Mouse (Mus musculus): ENCODE measurements around the gene Pelo. TPM values are rescaled to one million over a fixed set of nuclear protein-coding genes. Genes with fewer than 3 reads are reported as not detected.

Gene Pelo
- polyA plus RNA-seq, 1 experiment from 2014 or later: 6.6 TPM

- Histone ChIP-seq H3K27me3 (ENCODE audit: control insufficient read depth, insufficient read depth, low read length) (no peaks in the 10 kb centered on the region), H3K4me3 (replicated peaks; ENCODE audit: low read length) (no peak overlapping the region), H3K27ac (no peak overlapping the region), H3K4me2 (replicated peaks) (no peak overlapping the region), H3K9ac (no peak overlapping the region), H3K9me3 (ENCODE audit: control insufficient read depth, low read length) (no peaks in the 10 kb centered on the region), H3K36me3 (replicated peaks; ENCODE audit: control insufficient read depth, insufficient read depth) (no peaks in the 10 kb centered on the region), H3K4me1 (replicated peaks; ENCODE audit: control insufficient read depth, insufficient read depth, low read length) (no peaks in the 10 kb centered on the region)
- 94% methylated on average over 1 of the region's 1 CpGs for WGBS
- DNase-seq (ENCODE audit: low spot score): no peak
- no peak for ATAC-seq (ENCODE audit: low FRiP score)
These were observed 34.5 kb upstream of the Pelo start for GRCm38 (mm10) chr13:115124521-115124920.

GRCm38 (mm10) chr13:115118756-115119155 is 28.8 kb upstream of the Pelo start:
- no peak overlapping the region for H3K9ac ChIP-seq
- H3K27me3 ChIP-seq (ENCODE audit: control insufficient read depth, insufficient read depth, low read length): no peaks in the 10 kb centered on the region
- no peak overlapping the region for H3K4me3 ChIP-seq (replicated peaks; ENCODE audit: low read length)
- H3K9me3 ChIP-seq (ENCODE audit: control insufficient read depth, low read length): no peaks in the 10 kb centered on the region
- 53% methylated on average over 5 of the region's 5 CpGs for WGBS
- H3K36me3 ChIP-seq (replicated peaks; ENCODE audit: control insufficient read depth, insufficient read depth): no peaks in the 10 kb centered on the region
- H3K4me1 ChIP-seq (replicated peaks; ENCODE audit: control insufficient read depth, insufficient read depth, low read length): no peaks in the 10 kb centered on the region
- ATAC-seq (ENCODE audit: low FRiP score) (no peak), DNase-seq (ENCODE audit: low spot score) (no peak)
- H3K27ac ChIP-seq: no peak overlapping the region
- H3K4me2 ChIP-seq (replicated peaks): no peak overlapping the region

- H3K4me2 ChIP-seq (replicated peaks): no peak overlapping the region
- H3K4me1 ChIP-seq (replicated peaks; ENCODE audit: control insufficient read depth, insufficient read depth, low read length): no peaks in the 10 kb centered on the region
- no peak for DNase-seq (ENCODE audit: low spot score)
- H3K36me3 ChIP-seq (replicated peaks; ENCODE audit: control insufficient read depth, insufficient read depth): no peaks in the 10 kb centered on the region
- H3K9me3 ChIP-seq (ENCODE audit: control insufficient read depth, low read length): no peaks in the 10 kb centered on the region
- no peaks in the 10 kb centered on the region for H3K27me3 ChIP-seq (ENCODE audit: control insufficient read depth, insufficient read depth, low read length)
- no peak for ATAC-seq (ENCODE audit: low FRiP score)
- no peak overlapping the region for H3K4me3 ChIP-seq (replicated peaks; ENCODE audit: low read length)
- H3K27ac ChIP-seq: no peak overlapping the region
- no peak overlapping the region for H3K9ac ChIP-seq
- WGBS: 86% methylated on average over 3 of the region's 3 CpGs
These were observed 28.2 kb upstream of the Pelo start for GRCm38 (mm10) chr13:115118195-115118594.

GRCm38 (mm10) chr13:115116930-115117621 is 27.1 kb upstream of the Pelo start:
- Histone ChIP-seq H3K27me3 (ENCODE audit: control insufficient read depth, insufficient read depth, low read length) (no peaks in the 10 kb centered on the region), H3K36me3 (replicated peaks; ENCODE audit: control insufficient read depth, insufficient read depth) (no peaks in the 10 kb centered on the region), H3K4me1 (replicated peaks; ENCODE audit: control insufficient read depth, insufficient read depth, low read length) (no peaks in the 10 kb centered on the region), H3K9me3 (ENCODE audit: control insufficient read depth, low read length) (no peaks in the 10 kb centered on the region), H3K4me3 (replicated peaks; ENCODE audit: low read length) (no peak overlapping the region), H3K4me2 (replicated peaks) (no peak overlapping the region), H3K9ac (no peak overlapping the region), H3K27ac (no peak overlapping the region)
- ATAC-seq (ENCODE audit: low FRiP score) (no peak), DNase-seq (ENCODE audit: low spot score) (no peak)
- 96% methylated on average over 3 of the region's 3 CpGs for WGBS

- Histone ChIP-seq H3K36me3 (replicated peaks; ENCODE audit: control insufficient read depth, insufficient read depth) (no peaks in the 10 kb centered on the region), H3K9me3 (ENCODE audit: control insufficient read depth, low read length) (no peaks in the 10 kb centered on the region), H3K4me1 (replicated peaks; ENCODE audit: control insufficient read depth, insufficient read depth, low read length) (no peaks in the 10 kb centered on the region), H3K27ac (no peak overlapping the region), H3K27me3 (ENCODE audit: control insufficient read depth, insufficient read depth, low read length) (no peaks in the 10 kb centered on the region), H3K9ac (no peak overlapping the region), H3K4me2 (replicated peaks) (no peak overlapping the region), H3K4me3 (replicated peaks; ENCODE audit: low read length) (no peak overlapping the region)
- ATAC-seq (ENCODE audit: low FRiP score) (no peak), DNase-seq (ENCODE audit: low spot score) (no peak)
- WGBS: 79% methylated on average over 4 of the region's 4 CpGs
These were observed 19.6 kb upstream of the Pelo start for GRCm38 (mm10) chr13:115109628-115110027.

- no peaks in the 10 kb centered on the region for H3K27me3 ChIP-seq (ENCODE audit: control insufficient read depth, insufficient read depth, low read length)
- H3K9me3 ChIP-seq (ENCODE audit: control insufficient read depth, low read length): 0 out of 2 replicates have a peak, but pooled peaks cover 3% of the 10 kb centered on the region
- no peak overlapping the region for H3K4me3 ChIP-seq (replicated peaks; ENCODE audit: low read length)
- 89% methylated on average over 8 of the region's 8 CpGs for WGBS
- no peak for DNase-seq (ENCODE audit: low spot score)
- H3K4me2 ChIP-seq (replicated peaks): no peak overlapping the region
- no peak overlapping the region for H3K9ac ChIP-seq
- H3K27ac ChIP-seq: no peak overlapping the region
- H3K36me3 ChIP-seq (replicated peaks; ENCODE audit: control insufficient read depth, insufficient read depth): no peaks in the 10 kb centered on the region
- ATAC-seq (ENCODE audit: low FRiP score): no peak
- H3K4me1 ChIP-seq (replicated peaks; ENCODE audit: control insufficient read depth, insufficient read depth, low read length): no peaks in the 10 kb centered on the region
These were observed 17.4 kb upstream of the Pelo start for GRCm38 (mm10) chr13:115107436-115107835.

GRCm38 (mm10) chr13:115106183-115106582 is 16.2 kb upstream of the Pelo start:
- Histone ChIP-seq H3K36me3 (replicated peaks; ENCODE audit: control insufficient read depth, insufficient read depth) (no peaks in the 10 kb centered on the region), H3K27ac (no peak overlapping the region), H3K4me3 (replicated peaks; ENCODE audit: low read length) (no peak overlapping the region), H3K9me3 (ENCODE audit: control insufficient read depth, low read length) (0 out of 2 replicates have a peak, but pooled peaks cover 3% of the 10 kb centered on the region), H3K4me2 (replicated peaks) (no peak overlapping the region), H3K4me1 (replicated peaks; ENCODE audit: control insufficient read depth, insufficient read depth, low read length) (peaks cover 5% of the 10 kb centered on the region; the same call in 1 of the 2 replicates), H3K9ac (no peak overlapping the region), H3K27me3 (ENCODE audit: control insufficient read depth, insufficient read depth, low read length) (peaks cover 4% of the 10 kb centered on the region)
- ATAC-seq (ENCODE audit: low FRiP score): no peak
- WGBS: 89% methylated on average over 10 of the region's 10 CpGs
- DNase-seq (ENCODE audit: low spot score): no peak

GRCm38 (mm10) chr13:115102754-115103153 is 12.8 kb upstream of the Pelo start:
- Histone ChIP-seq H3K4me2 (replicated peaks) (no peak overlapping the region), H3K4me3 (replicated peaks; ENCODE audit: low read length) (no peak overlapping the region), H3K27me3 (ENCODE audit: control insufficient read depth, insufficient read depth, low read length) (peaks cover 20% of the 10 kb centered on the region), H3K9ac (no peak overlapping the region), H3K36me3 (replicated peaks; ENCODE audit: control insufficient read depth, insufficient read depth) (no peaks in the 10 kb centered on the region), H3K9me3 (ENCODE audit: control insufficient read depth, low read length) (0 out of 2 replicates have a peak, but pooled peaks cover 3% of the 10 kb centered on the region), H3K4me1 (replicated peaks; ENCODE audit: control insufficient read depth, insufficient read depth, low read length) (peaks cover 7% of the 10 kb centered on the region; the same call in 1 of the 2 replicates), H3K27ac (no peak overlapping the region)
- no peak for ATAC-seq (ENCODE audit: low FRiP score)
- 93% methylated on average over 2 of the region's 2 CpGs for WGBS
- no peak for DNase-seq (ENCODE audit: low spot score)

GRCm38 (mm10) chr13:115101355-115102191 is 11.6 kb upstream of the Pelo start, which contains the start of the genes Gm49395 and Itga1:
Gene Gm49395, minus strand, starts transcription at chr13:115101921.
Gene Itga1, minus strand, starts transcription at chr13:115101964.
- under 1% methylated on average over 39 of the region's 39 CpGs for WGBS
- Histone ChIP-seq H3K9me3 (ENCODE audit: control insufficient read depth, low read length) (0 out of 2 replicates have a peak, but pooled peaks cover 3% of the 10 kb centered on the region), H3K27me3 (ENCODE audit: control insufficient read depth, insufficient read depth, low read length) (peaks cover 20% of the 10 kb centered on the region), H3K9ac (peak within 1 kb of the TSS; percentile 54), H3K4me1 (replicated peaks; ENCODE audit: control insufficient read depth, insufficient read depth, low read length) (peaks cover 7% of the 10 kb centered on the region; the same call in 1 of the 2 replicates), H3K36me3 (replicated peaks; ENCODE audit: control insufficient read depth, insufficient read depth) (no peaks in the 10 kb centered on the region), H3K27ac (no peak within 1 kb of the TSS), H3K4me2 (replicated peaks) (peak within 1 kb of the TSS; percentile 92), H3K4me3 (replicated peaks; ENCODE audit: low read length) (peak within 1 kb of the TSS; percentile 46)
- DNase-seq (ENCODE audit: low spot score) (peak; percentile 45), ATAC-seq (ENCODE audit: low FRiP score) (peak; percentile 69)

Data from hindbrain, embryonic 14.5 days (tissue).